Mouse (Mus musculus): ENCODE results near the gene A930033H14Rik. TPM values are rescaled to one million over a fixed set of nuclear protein-coding genes. Genes with fewer than 3 reads are reported as not detected.

Gene A930033H14Rik
- polyA plus RNA-seq, 1 experiment from 2014 or later, result 0.47 TPM

DNA sequence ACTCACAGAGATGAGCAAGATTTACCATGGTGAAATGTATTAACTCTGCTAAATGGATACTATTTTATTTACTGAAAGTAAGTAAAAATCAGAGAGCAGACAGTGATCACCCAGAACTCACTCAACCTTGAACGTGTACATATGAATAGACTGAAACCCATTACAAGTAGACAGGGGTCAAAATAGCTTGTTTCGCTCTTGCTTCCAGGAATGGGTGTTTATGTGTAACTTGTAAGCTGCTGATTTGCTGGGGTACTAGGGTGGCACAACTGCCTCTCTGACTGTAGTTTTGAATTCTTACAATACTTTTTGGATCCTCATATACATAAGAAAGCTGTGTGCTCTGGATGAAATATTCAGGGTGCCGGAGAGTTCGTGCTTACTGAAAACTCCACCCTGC is 32.3 kb upstream of the A930033H14Rik start:
- no peaks in the 10 kb centered on the region for H3K9me3 ChIP-seq (replicated peaks; ENCODE audit: control insufficient read depth, low read length)
- ATAC-seq (ENCODE audit: low read depth), result no peak
- no peaks in the 10 kb centered on the region for H3K27me3 ChIP-seq (ENCODE audit: control insufficient read depth, insufficient read depth, low read depth, low read length)
- no peaks in the 10 kb centered on the region; the same call in 1 of the 2 replicates for H3K4me1 ChIP-seq (ENCODE audit: control insufficient read depth, low read depth, low read length)
- no peak overlapping the region for H3K9ac ChIP-seq (ENCODE audit: low read depth, low read length)
- no peak overlapping the region for H3K4me3 ChIP-seq (ENCODE audit: low read depth, low read length)
- H3K27ac ChIP-seq (ENCODE audit: low read length), result no peak overlapping the region
- H3K4me2 ChIP-seq (ENCODE audit: low read depth, low read length), result no peak overlapping the region
- no peaks in the 10 kb centered on the region; the same call in 1 of the 2 replicates for H3K36me3 ChIP-seq (ENCODE audit: control insufficient read depth, insufficient read depth)
- WGBS (ENCODE audit: insufficient replicate concordance), result 73% methylated on average over 4 of the region's 4 CpGs

DNA sequence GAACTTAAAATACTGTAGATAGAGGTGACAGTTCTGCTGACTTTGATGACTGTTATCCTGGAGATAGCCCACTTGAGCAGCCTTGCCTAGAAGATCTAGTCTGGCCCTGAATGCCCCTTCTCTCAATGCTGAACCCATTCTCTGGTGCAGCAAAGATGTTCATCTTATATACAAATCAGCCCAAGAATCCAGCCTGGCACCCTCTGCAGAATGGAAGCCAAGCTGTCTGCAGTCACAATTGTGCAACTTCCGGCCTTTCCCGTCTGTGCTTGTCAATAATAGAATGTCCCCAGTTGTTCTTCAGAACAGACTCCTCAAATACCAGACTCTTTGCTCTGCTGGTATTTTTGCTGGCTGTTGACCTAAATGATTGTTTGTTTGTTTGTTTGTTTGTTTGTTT is 27.6 kb upstream of the A930033H14Rik start:
- 0 out of 2 replicates have a peak, but pooled peaks have one; percentile 21 for ATAC-seq (ENCODE audit: low read depth)
- H3K36me3 ChIP-seq (ENCODE audit: control insufficient read depth, insufficient read depth), result no peaks in the 10 kb centered on the region; the same call in 1 of the 2 replicates
- H3K4me3 ChIP-seq (ENCODE audit: low read depth, low read length), result no peak overlapping the region
- 57% methylated on average over 2 of the region's 2 CpGs for WGBS (ENCODE audit: insufficient replicate concordance)
- H3K9me3 ChIP-seq (replicated peaks; ENCODE audit: control insufficient read depth, low read length), result no peaks in the 10 kb centered on the region; the same call in 1 of the 2 replicates
- no peak overlapping the region for H3K27ac ChIP-seq (ENCODE audit: low read length)
- no peak overlapping the region for H3K4me2 ChIP-seq (ENCODE audit: low read depth, low read length)
- H3K4me1 ChIP-seq (ENCODE audit: control insufficient read depth, low read depth, low read length), result no peaks in the 10 kb centered on the region
- H3K9ac ChIP-seq (ENCODE audit: low read depth, low read length), result no peak overlapping the region
- no peaks in the 10 kb centered on the region for H3K27me3 ChIP-seq (ENCODE audit: control insufficient read depth, insufficient read depth, low read depth, low read length)

DNA sequence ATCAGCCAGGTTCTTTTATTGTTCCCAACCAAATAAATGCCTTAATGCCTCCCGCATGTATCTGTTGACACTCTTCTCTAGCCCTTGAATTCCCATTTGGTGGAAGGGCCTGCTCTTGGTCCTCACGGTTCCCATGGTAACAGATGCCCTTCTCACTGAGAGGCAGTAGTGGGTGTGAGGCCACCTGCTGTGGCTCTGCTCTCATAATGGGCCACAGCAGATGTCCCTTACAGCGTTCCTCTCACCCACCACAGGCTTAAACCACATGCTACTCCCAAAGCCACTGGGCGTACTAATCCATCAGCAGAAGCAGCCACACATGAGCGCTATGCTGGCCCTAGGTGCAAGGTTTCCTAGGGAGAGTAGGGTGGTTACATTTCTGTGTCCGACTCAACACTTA is 25.4 kb upstream of the A930033H14Rik start:
- WGBS (ENCODE audit: insufficient replicate concordance), result 69% methylated on average over 6 of the region's 6 CpGs
- ATAC-seq (ENCODE audit: low read depth), result no peak
- no peak overlapping the region for H3K4me2 ChIP-seq (ENCODE audit: low read depth, low read length)
- H3K4me1 ChIP-seq (ENCODE audit: control insufficient read depth, low read depth, low read length), result no peaks in the 10 kb centered on the region
- no peak overlapping the region for H3K27ac ChIP-seq (ENCODE audit: low read length)
- no peak overlapping the region for H3K4me3 ChIP-seq (ENCODE audit: low read depth, low read length)
- no peaks in the 10 kb centered on the region for H3K27me3 ChIP-seq (ENCODE audit: control insufficient read depth, insufficient read depth, low read depth, low read length)
- H3K9me3 ChIP-seq (replicated peaks; ENCODE audit: control insufficient read depth, low read length), result no peaks in the 10 kb centered on the region; the same call in 1 of the 2 replicates
- H3K9ac ChIP-seq (ENCODE audit: low read depth, low read length), result no peak overlapping the region
- H3K36me3 ChIP-seq (ENCODE audit: control insufficient read depth, insufficient read depth), result no peaks in the 10 kb centered on the region; the same call in 1 of the 2 replicates

DNA sequence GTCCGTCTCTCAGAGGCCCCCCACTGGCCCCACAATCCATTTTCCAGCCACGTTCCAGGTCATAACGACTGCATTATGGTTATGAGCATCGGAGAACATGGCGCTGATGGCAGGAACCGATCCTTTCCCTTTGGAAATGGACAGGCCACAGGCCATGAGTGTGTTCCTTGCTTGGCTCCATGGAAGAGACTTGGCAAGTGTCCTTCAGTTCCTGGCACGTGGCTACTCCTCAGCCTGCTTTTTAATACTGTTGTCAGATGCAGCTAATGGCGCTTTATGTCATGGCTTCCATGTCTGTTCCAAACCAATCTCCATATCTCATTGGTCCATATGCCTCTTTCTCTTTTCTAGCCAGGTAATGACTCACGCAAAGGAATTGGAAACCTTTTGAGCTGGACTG is 24.9 kb upstream of the A930033H14Rik start:
- Histone ChIP-seq H3K27ac (ENCODE audit: low read length) (no peak overlapping the region), H3K9ac (ENCODE audit: low read depth, low read length) (no peak overlapping the region), H3K36me3 (ENCODE audit: control insufficient read depth, insufficient read depth) (no peaks in the 10 kb centered on the region; the same call in 1 of the 2 replicates), H3K4me3 (ENCODE audit: low read depth, low read length) (no peak overlapping the region), H3K4me1 (ENCODE audit: control insufficient read depth, low read depth, low read length) (no peaks in the 10 kb centered on the region), H3K27me3 (ENCODE audit: control insufficient read depth, insufficient read depth, low read depth, low read length) (no peaks in the 10 kb centered on the region), H3K4me2 (ENCODE audit: low read depth, low read length) (no peak overlapping the region), H3K9me3 (replicated peaks; ENCODE audit: control insufficient read depth, low read length) (no peaks in the 10 kb centered on the region; the same call in 1 of the 2 replicates)
- ATAC-seq (ENCODE audit: low read depth), result no peak
- WGBS (ENCODE audit: insufficient replicate concordance), result 69% methylated on average over 9 of the region's 9 CpGs

DNA sequence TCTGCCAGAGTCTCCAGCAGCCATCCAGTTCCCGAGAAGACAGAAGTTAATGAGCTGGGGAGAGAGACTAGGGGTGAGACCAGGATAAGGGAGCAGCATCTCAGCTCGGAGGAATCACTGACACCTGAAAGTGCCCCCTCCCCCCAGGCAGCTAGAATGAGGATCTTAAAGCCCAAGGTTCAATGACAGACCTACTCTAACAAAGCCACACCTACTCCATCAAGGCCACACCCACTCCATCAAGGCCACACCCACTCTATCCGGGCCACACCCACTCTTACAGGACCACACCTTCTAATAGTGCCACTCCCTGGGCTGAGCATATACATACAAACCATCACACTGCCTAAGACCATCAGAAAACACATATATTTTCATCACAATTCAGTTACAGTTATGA is 24.3 kb upstream of the A930033H14Rik start:
- Histone ChIP-seq H3K27ac (ENCODE audit: low read length) (no peak overlapping the region), H3K9ac (ENCODE audit: low read depth, low read length) (no peak overlapping the region), H3K36me3 (ENCODE audit: control insufficient read depth, insufficient read depth) (no peaks in the 10 kb centered on the region; the same call in 1 of the 2 replicates), H3K4me3 (ENCODE audit: low read depth, low read length) (no peak overlapping the region), H3K9me3 (replicated peaks; ENCODE audit: control insufficient read depth, low read length) (no peaks in the 10 kb centered on the region; the same call in 1 of the 2 replicates), H3K4me2 (ENCODE audit: low read depth, low read length) (no peak overlapping the region), H3K27me3 (ENCODE audit: control insufficient read depth, insufficient read depth, low read depth, low read length) (no peaks in the 10 kb centered on the region), H3K4me1 (ENCODE audit: control insufficient read depth, low read depth, low read length) (no peaks in the 10 kb centered on the region)
- no peak for ATAC-seq (ENCODE audit: low read depth)
- 56% methylated on average over 3 of the region's 3 CpGs for WGBS (ENCODE audit: insufficient replicate concordance)

DNA sequence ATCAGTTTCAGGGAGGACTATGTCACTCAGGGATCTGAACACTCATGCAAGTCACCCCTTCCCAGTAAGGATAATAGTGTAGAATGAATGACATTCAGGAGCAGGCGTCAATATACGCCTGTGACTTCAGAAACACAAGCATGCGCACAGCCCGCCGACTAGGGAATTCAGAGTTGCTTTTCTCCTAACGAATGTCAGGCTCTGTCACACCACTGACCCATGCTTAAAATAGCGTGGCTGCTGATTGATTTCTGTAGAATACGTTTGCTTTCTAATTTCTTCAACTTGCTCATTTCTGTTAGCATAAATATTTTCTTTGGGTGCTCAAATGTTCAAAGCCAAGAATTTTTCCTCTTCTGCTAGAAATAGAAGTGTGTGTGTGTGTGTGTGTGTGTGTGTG is 13.1 kb upstream of the A930033H14Rik start:
- ATAC-seq (ENCODE audit: low read depth), result no peak
- Histone ChIP-seq H3K27ac (ENCODE audit: low read length) (no peak overlapping the region), H3K36me3 (ENCODE audit: control insufficient read depth, insufficient read depth) (no peaks in the 10 kb centered on the region), H3K4me3 (ENCODE audit: low read depth, low read length) (no peak overlapping the region), H3K9me3 (replicated peaks; ENCODE audit: control insufficient read depth, low read length) (no peaks in the 10 kb centered on the region), H3K9ac (ENCODE audit: low read depth, low read length) (no peak overlapping the region), H3K4me1 (ENCODE audit: control insufficient read depth, low read depth, low read length) (no peaks in the 10 kb centered on the region; the same call in 1 of the 2 replicates), H3K27me3 (ENCODE audit: control insufficient read depth, insufficient read depth, low read depth, low read length) (no peaks in the 10 kb centered on the region), H3K4me2 (ENCODE audit: low read depth, low read length) (no peak overlapping the region)
- 70% methylated on average over 8 of the region's 8 CpGs for WGBS (ENCODE audit: insufficient replicate concordance)

DNA sequence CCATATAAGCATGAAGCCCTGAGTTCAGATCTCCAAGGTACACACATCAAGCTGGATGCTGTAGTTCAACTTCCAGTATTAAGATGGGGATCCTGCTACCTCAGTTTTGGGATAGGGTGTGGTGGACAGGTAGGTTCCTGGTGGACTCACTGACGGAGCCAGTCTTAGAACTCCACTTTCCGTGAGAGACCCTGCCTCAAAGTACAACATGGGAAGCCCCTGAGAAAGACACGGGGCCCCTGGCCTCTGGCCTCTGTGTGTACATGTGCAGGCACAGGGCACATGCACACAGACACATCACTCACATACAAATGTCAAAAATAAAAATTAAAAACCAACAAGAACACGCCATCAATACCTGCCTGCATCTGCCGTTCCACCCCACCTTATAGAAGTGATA is 12.6 kb upstream of the A930033H14Rik start:
- no peaks in the 10 kb centered on the region for H3K9me3 ChIP-seq (replicated peaks; ENCODE audit: control insufficient read depth, low read length)
- no peak overlapping the region for H3K4me3 ChIP-seq (ENCODE audit: low read depth, low read length)
- no peak for ATAC-seq (ENCODE audit: low read depth)
- no peaks in the 10 kb centered on the region for H3K27me3 ChIP-seq (ENCODE audit: control insufficient read depth, insufficient read depth, low read depth, low read length)
- H3K4me2 ChIP-seq (ENCODE audit: low read depth, low read length), result no peak overlapping the region
- H3K27ac ChIP-seq (ENCODE audit: low read length), result no peak overlapping the region
- no peaks in the 10 kb centered on the region; the same call in 1 of the 2 replicates for H3K4me1 ChIP-seq (ENCODE audit: control insufficient read depth, low read depth, low read length)
- 72% methylated on average over 5 of the region's 5 CpGs for WGBS (ENCODE audit: insufficient replicate concordance)
- no peak overlapping the region for H3K9ac ChIP-seq (ENCODE audit: low read depth, low read length)
- H3K36me3 ChIP-seq (ENCODE audit: control insufficient read depth, insufficient read depth), result no peaks in the 10 kb centered on the region

DNA sequence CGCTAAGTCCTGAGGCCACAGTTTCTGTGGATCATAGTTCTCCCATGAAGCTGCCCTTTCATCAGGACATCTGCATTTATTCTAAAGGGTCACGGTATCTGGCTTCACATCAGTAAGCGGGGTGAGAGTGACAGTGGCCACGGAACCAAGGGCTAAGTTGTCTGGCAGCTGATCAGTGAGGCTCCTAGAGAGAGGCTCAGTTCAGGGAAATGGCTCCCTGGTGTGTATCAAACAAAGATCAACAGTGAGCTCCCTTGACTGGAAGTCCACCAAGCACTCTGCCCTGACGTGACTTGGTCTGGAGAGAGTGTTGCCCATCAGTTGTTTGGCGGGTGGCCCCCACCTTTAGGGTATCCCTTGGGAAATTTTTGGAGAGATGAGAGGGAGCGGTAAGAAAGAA is 11.4 kb upstream of the A930033H14Rik start:
- Histone ChIP-seq H3K36me3 (ENCODE audit: control insufficient read depth, insufficient read depth) (no peaks in the 10 kb centered on the region), H3K27ac (ENCODE audit: low read length) (no peak overlapping the region), H3K9me3 (replicated peaks; ENCODE audit: control insufficient read depth, low read length) (no peaks in the 10 kb centered on the region), H3K27me3 (ENCODE audit: control insufficient read depth, insufficient read depth, low read depth, low read length) (no peaks in the 10 kb centered on the region), H3K4me3 (ENCODE audit: low read depth, low read length) (no peak overlapping the region), H3K4me2 (ENCODE audit: low read depth, low read length) (no peak overlapping the region), H3K9ac (ENCODE audit: low read depth, low read length) (no peak overlapping the region), H3K4me1 (ENCODE audit: control insufficient read depth, low read depth, low read length) (peaks cover 7% of the 10 kb centered on the region)
- ATAC-seq (ENCODE audit: low read depth), result no peak
- 66% methylated on average over 7 of the region's 7 CpGs for WGBS (ENCODE audit: insufficient replicate concordance)

DNA sequence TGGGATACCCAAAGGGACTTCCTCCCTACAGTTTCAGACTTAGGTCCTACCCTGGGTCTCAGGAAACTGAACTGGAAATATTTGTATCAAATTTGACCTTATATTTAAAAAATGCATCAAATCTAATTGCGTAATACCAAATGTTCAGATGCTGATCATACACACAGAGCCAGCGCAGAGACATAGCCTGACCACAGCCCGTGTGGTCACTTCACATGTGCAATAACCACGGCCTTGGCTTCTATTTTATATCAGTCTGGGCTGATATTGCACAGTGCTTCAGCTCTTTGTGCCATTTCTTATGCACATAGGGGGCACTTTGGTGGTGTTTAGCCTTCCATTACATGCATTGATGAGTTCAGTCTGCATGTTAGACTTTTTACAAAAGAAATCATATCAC is 10.3 kb upstream of the A930033H14Rik start:
- Histone ChIP-seq H3K4me3 (ENCODE audit: low read depth, low read length) (no peak overlapping the region), H3K4me2 (ENCODE audit: low read depth, low read length) (no peak overlapping the region), H3K27me3 (ENCODE audit: control insufficient read depth, insufficient read depth, low read depth, low read length) (no peaks in the 10 kb centered on the region), H3K36me3 (ENCODE audit: control insufficient read depth, insufficient read depth) (no peaks in the 10 kb centered on the region), H3K27ac (ENCODE audit: low read length) (no peak overlapping the region), H3K9ac (ENCODE audit: low read depth, low read length) (no peak overlapping the region), H3K4me1 (ENCODE audit: control insufficient read depth, low read depth, low read length) (peaks cover 16% of the 10 kb centered on the region), H3K9me3 (replicated peaks; ENCODE audit: control insufficient read depth, low read length) (no peaks in the 10 kb centered on the region)
- ATAC-seq (ENCODE audit: low read depth), result no peak
- WGBS (ENCODE audit: insufficient replicate concordance), result 74% methylated on average over 4 of the region's 4 CpGs

All from liver, embryonic 16.5 days (tissue).